ENCODE assay signal across 8 mouse cellular contexts in genomic region chr4:140084521-140085011, GRCm38 (mm10).
DNase-seq lines count a peak whose midpoint lies in the region; ATAC-seq lines count a peak whose summit lies in the region.

No protein-coding gene starts in this region.

- peaks cover 7% of the 10 kb centered on the region; the same call in 1 of the 2 replicates for H3K4me1 ChIP-seq in limb, embryonic 13.5 days
- H3K4me1 ChIP-seq in limb, embryonic 10.5 days, result no peaks in the 10 kb centered on the region
- H3K4me1 ChIP-seq in heart, embryonic 16.5 days (ENCODE audit: control insufficient read depth, insufficient read depth, low read length), result no peaks in the 10 kb centered on the region

- WGBS in limb, embryonic 13.5 days, result 54% methylated on average over 11 of the region's 11 CpGs
- WGBS in limb, embryonic 10.5 days, result 65% methylated on average over 11 of the region's 11 CpGs
- WGBS in heart, embryonic 16.5 days, result 38% methylated on average over 11 of the region's 11 CpGs

- no peak overlapping the region for H3K9ac ChIP-seq in limb, embryonic 13.5 days
- H3K9ac ChIP-seq in heart, embryonic 16.5 days (ENCODE audit: low read length), result no peak overlapping the region

- ATAC-seq in cerebellum, adult (ENCODE audit: insufficient number of reproducible peaks, low FRiP score, low TSS enrichment), result peak; percentile 65
- peak; percentile 61; the same call in 1 of the 2 replicates for ATAC-seq in limb, embryonic 13.5 days (ENCODE audit: low FRiP score, low read depth)
- peak; percentile 67 for ATAC-seq in heart, embryonic 16.5 days (replicated peaks; ENCODE audit: extremely low read depth, insufficient read depth, low FRiP score)

- no peaks in the 10 kb centered on the region for H3K9me3 ChIP-seq in limb, embryonic 13.5 days
- no peaks in the 10 kb centered on the region for H3K9me3 ChIP-seq in limb, embryonic 10.5 days (replicated peaks)
- no peaks in the 10 kb centered on the region for H3K9me3 ChIP-seq in heart, embryonic 16.5 days (replicated peaks; ENCODE audit: control insufficient read depth, low read length)

- H3K4me3 ChIP-seq in limb, embryonic 13.5 days, result no peak overlapping the region
- H3K4me3 ChIP-seq in limb, embryonic 10.5 days, result no peak overlapping the region
- H3K4me3 ChIP-seq in heart, embryonic 16.5 days (ENCODE audit: low read length), result no peak overlapping the region

- H3K27me3 ChIP-seq in limb, embryonic 13.5 days, result peaks cover 8% of the 10 kb centered on the region; the same call in 1 of the 2 replicates
- H3K27me3 ChIP-seq in limb, embryonic 10.5 days (ENCODE audit: low read depth, poor library complexity, severe bottlenecking), result no peaks in the 10 kb centered on the region
- 0 out of 2 replicates have a peak, but pooled peaks cover 3% of the 10 kb centered on the region for H3K27me3 ChIP-seq in heart, embryonic 16.5 days (ENCODE audit: control insufficient read depth, insufficient read depth, low read length)

- DNase-seq in cerebellum, postnatal 4 days (ENCODE audit: low spot score in 2 of 2), result no peak
- DNase-seq in limb, embryonic 10.5 days (ENCODE audit: low spot score), result no peak
- peak; percentile 10 for DNase-seq in ovary, postnatal 10 days (ENCODE audit: low spot score)
- DNase-seq in right cerebral cortex, postnatal 4 days, result no peak
- no peak for DNase-seq in thymus, postnatal 14 days

- no peaks in the 10 kb centered on the region for H3K36me3 ChIP-seq in limb, embryonic 13.5 days
- H3K36me3 ChIP-seq in limb, embryonic 10.5 days, result no peaks in the 10 kb centered on the region
- no peaks in the 10 kb centered on the region for H3K36me3 ChIP-seq in heart, embryonic 16.5 days (ENCODE audit: control insufficient read depth, insufficient read depth)

- no peak overlapping the region for H3K4me2 ChIP-seq in limb, embryonic 13.5 days (replicated peaks)
- H3K4me2 ChIP-seq in heart, embryonic 16.5 days (ENCODE audit: low read depth, low read length), result no peak overlapping the region

- H3K27ac ChIP-seq in limb, embryonic 13.5 days, result peak overlapping the region; percentile 39; the same call in 1 of the 2 replicates
- H3K27ac ChIP-seq in limb, embryonic 10.5 days, result no peak overlapping the region
- H3K27ac ChIP-seq in heart, embryonic 16.5 days (ENCODE audit: low read length), result no peak overlapping the region
